Mouse (Mus musculus): ENCODE data around the gene Prkab1. TPM values are rescaled to one million over a fixed set of nuclear protein-coding genes. Genes with fewer than 3 reads are reported as not detected.

Prkab1 gene
- polyA plus RNA-seq, 1 experiment = not detected

DNA sequence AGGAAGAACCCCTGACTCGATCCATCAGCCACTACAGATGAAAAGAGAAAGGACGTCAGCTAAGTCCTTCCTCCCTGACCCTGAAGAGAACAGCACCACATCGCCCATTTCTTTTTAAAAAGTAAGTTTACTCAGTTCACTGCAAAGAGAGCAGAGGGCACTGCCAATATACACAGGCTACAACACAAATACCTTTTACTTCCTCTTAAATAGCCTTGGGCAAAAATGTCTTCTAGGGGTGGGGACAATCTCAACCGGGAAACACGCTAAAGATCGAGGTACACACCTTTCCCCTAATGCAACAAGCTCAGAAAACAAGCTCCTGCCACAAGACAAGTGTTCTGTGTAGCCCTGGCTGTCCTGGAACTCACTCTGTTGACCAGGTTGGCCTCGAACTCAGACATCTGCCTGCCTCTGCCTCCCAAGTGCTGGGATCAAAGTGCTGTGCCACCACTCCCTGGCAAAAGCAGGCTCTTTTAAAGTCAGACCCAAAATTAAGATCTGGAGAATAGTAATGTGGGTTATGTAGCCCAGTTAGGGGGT, 1.6 kb downstream of the Prkab1 start:
- H3K27ac ChIP-seq (ENCODE audit: insufficient read depth, low read depth, low read length) = no peak overlapping the region
- TF ChIP-seq POLR2A (IDR thresholded peaks at IDR 0.05; ENCODE audit: insufficient read depth, low read depth, low read length) (no peak), CTCF (IDR thresholded peaks at IDR 0.05; ENCODE audit: insufficient read depth, low read depth, low read length) (no peak)
- WGBS = 82% methylated on average over 7 of the region's 7 CpGs
- peaks cover 9% of the 10 kb centered on the region; the same call in 1 of the 2 replicates for H3K4me1 ChIP-seq (ENCODE audit: control insufficient read depth, insufficient read depth, low read length)
- no peak overlapping the region for H3K4me3 ChIP-seq (ENCODE audit: insufficient read depth, low read depth, low read length)

DNA sequence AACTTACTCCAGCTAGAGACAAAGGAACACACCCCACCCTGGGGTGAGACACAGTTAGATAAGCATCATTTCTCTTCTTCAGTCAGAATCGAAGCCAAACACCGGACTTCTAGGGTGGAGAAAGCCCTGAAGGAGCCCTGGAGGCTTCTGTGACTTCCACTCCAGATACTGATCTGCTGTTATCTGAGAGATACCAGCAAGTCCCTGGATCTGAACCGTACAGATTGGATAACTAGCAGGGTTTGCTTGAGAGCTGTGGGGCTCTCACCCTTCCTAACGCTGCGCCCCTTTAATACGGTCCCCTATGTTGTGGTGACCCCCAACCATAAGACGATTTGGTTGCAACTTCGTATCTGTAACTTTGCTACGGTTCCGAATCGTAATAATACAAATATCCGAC, 2.2 kb downstream of the Prkab1 start:
- H3K27ac ChIP-seq (ENCODE audit: insufficient read depth, low read depth, low read length) = no peak overlapping the region
- peaks cover 9% of the 10 kb centered on the region; the same call in 1 of the 2 replicates for H3K4me1 ChIP-seq (ENCODE audit: control insufficient read depth, insufficient read depth, low read length)
- no peak for TF ChIP-seq CTCF (IDR thresholded peaks at IDR 0.05; ENCODE audit: insufficient read depth, low read depth, low read length)
- TF ChIP-seq POLR2A (IDR thresholded peaks at IDR 0.05; ENCODE audit: insufficient read depth, low read depth, low read length) = no peak
- WGBS = 96% methylated on average over 12 of the region's 12 CpGs
- H3K4me3 ChIP-seq (ENCODE audit: insufficient read depth, low read depth, low read length) = no peak overlapping the region

DNA sequence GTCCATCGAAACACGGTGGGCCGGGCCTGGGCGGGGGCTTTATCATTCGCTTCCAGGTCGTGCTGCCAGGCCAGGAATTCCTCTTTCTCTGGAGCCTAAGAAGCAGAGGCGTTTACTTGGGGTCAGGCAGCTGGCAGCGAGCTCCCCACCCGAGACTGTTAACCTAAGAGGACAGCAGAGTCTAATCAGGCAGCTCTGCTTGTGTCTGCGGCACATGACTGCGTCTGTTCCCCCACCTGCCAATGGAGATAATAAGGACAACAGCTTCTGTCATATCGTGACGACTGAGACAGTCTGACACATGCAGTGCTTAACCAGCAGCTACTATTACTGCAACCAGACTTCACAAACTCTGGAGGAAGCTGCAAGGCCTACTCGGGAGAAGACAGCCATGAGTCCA, 2.8 kb downstream of the Prkab1 start:
- Histone ChIP-seq H3K27ac (ENCODE audit: insufficient read depth, low read depth, low read length) (no peak overlapping the region), H3K4me1 (ENCODE audit: control insufficient read depth, insufficient read depth, low read length) (peaks cover 9% of the 10 kb centered on the region; the same call in 1 of the 2 replicates), H3K4me3 (ENCODE audit: insufficient read depth, low read depth, low read length) (no peak overlapping the region)
- 92% methylated on average over 14 of the region's 14 CpGs for WGBS
- TF ChIP-seq POLR2A (IDR thresholded peaks at IDR 0.05; ENCODE audit: insufficient read depth, low read depth, low read length) = no peak
- TF ChIP-seq CTCF (IDR thresholded peaks at IDR 0.05; ENCODE audit: insufficient read depth, low read depth, low read length) = no peak

GRCm38 (mm10) chr5:116019371-116019770, 4.9 kb downstream of the Prkab1 start:
- H3K4me1 ChIP-seq (ENCODE audit: control insufficient read depth, insufficient read depth, low read length) = peaks cover 5% of the 10 kb centered on the region; the same call in 1 of the 2 replicates
- 84% methylated on average over 11 of the region's 11 CpGs for WGBS
- TF ChIP-seq POLR2A (IDR thresholded peaks at IDR 0.05; ENCODE audit: insufficient read depth, low read depth, low read length) = no peak
- no peak overlapping the region for H3K27ac ChIP-seq (ENCODE audit: insufficient read depth, low read depth, low read length)
- H3K4me3 ChIP-seq (ENCODE audit: insufficient read depth, low read depth, low read length) = no peak overlapping the region

GRCm38 (mm10) chr5:116018784-116019183, 5.5 kb downstream of the Prkab1 start:
- H3K27ac ChIP-seq (ENCODE audit: insufficient read depth, low read depth, low read length) = no peak overlapping the region
- H3K4me1 ChIP-seq (ENCODE audit: control insufficient read depth, insufficient read depth, low read length) = peaks cover 5% of the 10 kb centered on the region; the same call in 1 of the 2 replicates
- H3K4me3 ChIP-seq (ENCODE audit: insufficient read depth, low read depth, low read length) = no peak overlapping the region
- no peak for TF ChIP-seq CTCF (IDR thresholded peaks at IDR 0.05; ENCODE audit: insufficient read depth, low read depth, low read length)
- TF ChIP-seq POLR2A (IDR thresholded peaks at IDR 0.05; ENCODE audit: insufficient read depth, low read depth, low read length) = no peak
- WGBS = 83% methylated on average over 6 of the region's 6 CpGs

DNA sequence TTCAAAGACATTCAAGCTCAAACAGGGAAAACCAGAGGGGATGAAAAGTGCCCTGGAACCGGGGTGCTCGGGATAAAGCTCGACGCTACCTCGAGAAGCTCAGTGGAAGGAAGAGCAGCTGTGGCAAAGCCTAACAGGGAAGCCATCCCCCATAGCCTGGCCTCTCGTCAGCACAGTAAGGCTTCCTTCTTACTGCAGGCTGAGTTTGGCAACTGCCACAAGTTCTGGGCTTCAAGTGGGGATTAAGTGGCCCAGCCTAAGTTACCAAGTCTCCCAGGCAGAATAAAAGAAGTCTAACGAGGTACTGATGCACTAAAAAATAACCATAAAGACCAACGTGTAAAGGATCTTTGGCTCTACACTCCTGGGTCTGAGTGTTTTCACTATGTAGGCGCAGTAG, 6.1 kb downstream of the Prkab1 start:
- TF ChIP-seq CTCF (IDR thresholded peaks at IDR 0.05; ENCODE audit: insufficient read depth, low read depth, low read length) = no peak
- TF ChIP-seq POLR2A (IDR thresholded peaks at IDR 0.05; ENCODE audit: insufficient read depth, low read depth, low read length) = no peak
- no peak overlapping the region for H3K4me3 ChIP-seq (ENCODE audit: insufficient read depth, low read depth, low read length)
- WGBS = 77% methylated on average over 9 of the region's 9 CpGs
- H3K27ac ChIP-seq (ENCODE audit: insufficient read depth, low read depth, low read length) = no peak overlapping the region
- peaks cover 5% of the 10 kb centered on the region; the same call in 1 of the 2 replicates for H3K4me1 ChIP-seq (ENCODE audit: control insufficient read depth, insufficient read depth, low read length)

- WGBS = 93% methylated on average over 8 of the region's 8 CpGs
- Histone ChIP-seq H3K27ac (ENCODE audit: insufficient read depth, low read depth, low read length) (no peak overlapping the region), H3K4me1 (ENCODE audit: control insufficient read depth, insufficient read depth, low read length) (peaks cover 1% of the 10 kb centered on the region; the same call in 1 of the 2 replicates), H3K4me3 (ENCODE audit: insufficient read depth, low read depth, low read length) (no peak overlapping the region)
- TF ChIP-seq POLR2A (IDR thresholded peaks at IDR 0.05; ENCODE audit: insufficient read depth, low read depth, low read length) (no peak), CTCF (IDR thresholded peaks at IDR 0.05; ENCODE audit: insufficient read depth, low read depth, low read length) (no peak)
Measured at GRCm38 (mm10) chr5:116017391-116017790, 6.9 kb downstream of the Prkab1 start.

- no peak overlapping the region for H3K4me3 ChIP-seq (ENCODE audit: insufficient read depth, low read depth, low read length)
- no peak overlapping the region for H3K27ac ChIP-seq (ENCODE audit: insufficient read depth, low read depth, low read length)
- TF ChIP-seq POLR2A (IDR thresholded peaks at IDR 0.05; ENCODE audit: insufficient read depth, low read depth, low read length) (no peak), CTCF (IDR thresholded peaks at IDR 0.05; ENCODE audit: insufficient read depth, low read depth, low read length) (no peak)
- no peaks in the 10 kb centered on the region for H3K4me1 ChIP-seq (ENCODE audit: control insufficient read depth, insufficient read depth, low read length)
- 80% methylated on average over 5 of the region's 5 CpGs for WGBS
Measured at GRCm38 (mm10) chr5:116016542-116016941, 7.8 kb downstream of the Prkab1 start.

- Histone ChIP-seq H3K27ac (ENCODE audit: insufficient read depth, low read depth, low read length) (no peak overlapping the region), H3K4me3 (ENCODE audit: insufficient read depth, low read depth, low read length) (no peak overlapping the region), H3K4me1 (ENCODE audit: control insufficient read depth, insufficient read depth, low read length) (no peaks in the 10 kb centered on the region)
- TF ChIP-seq CTCF (IDR thresholded peaks at IDR 0.05; ENCODE audit: insufficient read depth, low read depth, low read length) (no peak), POLR2A (IDR thresholded peaks at IDR 0.05; ENCODE audit: insufficient read depth, low read depth, low read length) (no peak)
- WGBS = 97% methylated on average over 11 of the region's 11 CpGs
Measured at GRCm38 (mm10) chr5:116014237-116014636, 10.1 kb downstream of the Prkab1 start.

- TF ChIP-seq POLR2A (IDR thresholded peaks at IDR 0.05; ENCODE audit: insufficient read depth, low read depth, low read length) (no peak), CTCF (IDR thresholded peaks at IDR 0.05; ENCODE audit: insufficient read depth, low read depth, low read length) (no peak)
- Histone ChIP-seq H3K27ac (ENCODE audit: insufficient read depth, low read depth, low read length) (no peak overlapping the region), H3K4me3 (ENCODE audit: insufficient read depth, low read depth, low read length) (no peak overlapping the region), H3K4me1 (ENCODE audit: control insufficient read depth, insufficient read depth, low read length) (no peaks in the 10 kb centered on the region)
- WGBS = 70% methylated on average over 8 of the region's 8 CpGs
Measured at GRCm38 (mm10) chr5:116013821-116014220, 10.5 kb downstream of the Prkab1 start.
